Mouse (Mus musculus): ENCODE results near the gene Rps3.
"Not testable (repeated sequence)": the region's sequence is repeated elsewhere in the genome, so short reads cannot be mapped to it uniquely, and the experiment has no call there.

Gene Rps3

DNA sequence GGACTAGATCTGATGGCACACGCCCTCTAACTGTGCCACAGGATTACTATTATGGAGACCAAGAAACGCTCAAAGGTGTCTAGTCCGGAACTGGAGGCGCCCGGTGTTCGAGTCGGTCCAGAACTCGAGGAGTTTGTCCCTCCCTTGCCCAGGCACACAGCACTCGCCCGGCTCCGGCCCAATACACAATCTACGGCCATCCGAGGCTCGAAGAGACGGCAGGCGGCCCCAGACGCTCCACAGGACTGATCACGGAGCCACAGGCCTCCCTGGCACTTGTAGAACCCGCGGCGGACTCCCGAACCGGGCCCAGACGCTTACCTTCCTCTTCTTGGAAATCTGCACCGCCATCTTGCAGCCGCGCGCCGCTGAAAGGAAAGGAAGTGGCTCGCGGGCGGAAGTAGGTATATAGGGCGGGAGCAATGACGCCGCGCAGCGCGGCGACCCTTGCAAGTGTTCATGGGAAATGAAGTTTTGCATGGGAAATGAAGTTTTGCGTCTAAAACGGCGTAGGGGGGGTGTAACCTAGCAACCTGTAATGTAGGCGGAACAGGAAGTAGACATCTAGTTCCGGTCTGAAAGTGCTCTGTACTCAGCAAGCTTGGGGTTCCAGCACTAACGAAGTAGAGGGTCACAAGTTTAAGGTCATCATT lies at the start of gene Rps3:
Rps3 (minus strand) TSS at position 468 of the 653 bp plus-strand sequence.
- peak; percentile 96 to 99 for DNase-seq (ENCODE audit: inconsistent age in 2 of 2, low spot score in 1 of 2)

- DNase-seq (ENCODE audit: inconsistent age in 2 of 2, low spot score in 1 of 2) = peak in 1 of 2 experiments; percentile 25
Measured at GRCm38 (mm10) chr7:99532526-99532925, 49.0 kb upstream of the Rps3 start.

DNA sequence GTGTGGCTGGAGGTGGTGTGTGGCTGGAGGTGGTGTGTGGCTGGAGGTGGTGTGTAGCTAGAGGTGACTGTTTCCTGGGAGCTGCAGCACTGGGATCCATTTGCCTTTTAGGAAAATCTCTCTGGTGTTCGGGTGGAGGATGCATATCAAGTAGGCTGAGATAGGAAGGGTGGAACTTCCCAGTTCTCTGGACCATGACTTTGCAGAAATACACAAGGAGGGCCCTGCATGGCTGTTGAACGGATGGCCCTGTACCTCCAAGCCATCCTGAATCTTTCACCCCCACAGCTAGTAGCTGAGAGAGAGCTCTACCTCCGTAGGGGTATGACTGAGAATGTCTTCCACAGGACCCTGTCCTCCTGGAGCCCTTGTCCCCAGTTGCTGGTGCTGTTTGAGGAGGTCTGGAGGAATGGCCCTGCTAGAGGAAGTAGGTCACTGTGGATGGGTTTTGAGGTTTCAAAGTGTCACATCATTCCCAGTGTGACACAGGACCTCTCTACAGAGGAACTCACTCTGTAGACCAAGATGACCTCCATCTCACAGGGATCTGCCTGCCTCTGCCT lies 48.0 kb upstream of the Rps3 start:
- DNase-seq (ENCODE audit: inconsistent age in 2 of 2, low spot score in 1 of 2) = peak in 1 of 2 experiments; percentile 36

- peak in 1 of 2 experiments; percentile 21 for DNase-seq (ENCODE audit: inconsistent age in 2 of 2, low spot score in 1 of 2)
Measured at GRCm38 (mm10) chr7:99529410-99529809, 45.9 kb upstream of the Rps3 start.

- peak in 1 of 2 experiments; percentile 22 for DNase-seq (ENCODE audit: inconsistent age in 2 of 2, low spot score in 1 of 2)
Measured at GRCm38 (mm10) chr7:99528547-99528946, 45.0 kb upstream of the Rps3 start.

DNA sequence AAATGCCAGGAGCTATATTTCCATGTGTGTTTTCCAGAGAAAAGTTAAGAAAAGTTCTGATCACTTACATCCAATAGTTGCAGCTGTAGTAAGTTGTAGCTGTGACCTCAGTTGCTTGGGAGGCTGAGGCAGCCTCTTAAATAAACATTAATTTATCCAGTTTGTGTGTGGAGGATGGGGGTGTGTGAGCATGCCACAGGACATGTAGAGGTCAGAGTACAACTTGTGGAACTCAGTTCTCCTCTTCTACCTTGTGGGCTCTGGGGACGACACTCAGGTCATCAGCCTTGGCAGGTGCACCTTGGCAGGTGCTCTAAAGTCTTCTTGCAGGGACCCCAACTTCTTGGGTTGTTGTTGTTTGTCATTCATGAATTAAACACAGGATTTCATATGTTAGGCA lies 40.3 kb upstream of the Rps3 start:
- DNase-seq (ENCODE audit: inconsistent age in 2 of 2, low spot score in 1 of 2) = no peak

DNA sequence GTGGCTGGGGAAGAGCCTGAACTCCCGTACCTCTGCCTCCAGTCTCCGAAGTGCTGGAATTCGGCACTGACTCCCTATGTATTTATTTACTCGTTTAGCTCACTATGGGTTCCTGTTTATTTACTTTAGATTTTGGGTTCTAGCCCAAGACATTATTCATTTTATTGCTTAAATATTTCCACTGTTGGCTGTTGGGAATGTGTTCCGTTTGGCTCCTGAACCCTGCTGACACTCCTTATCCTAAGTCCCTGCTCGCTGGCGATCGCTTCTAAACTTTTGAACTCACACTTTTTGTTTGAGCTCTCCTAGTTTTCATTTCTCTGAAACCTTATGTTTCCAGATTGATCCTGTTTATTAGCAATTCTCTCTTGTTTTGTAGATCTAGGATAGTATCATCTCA lies 39.6 kb upstream of the Rps3 start:
- DNase-seq (ENCODE audit: inconsistent age in 2 of 2, low spot score in 1 of 2) = no peak

DNA sequence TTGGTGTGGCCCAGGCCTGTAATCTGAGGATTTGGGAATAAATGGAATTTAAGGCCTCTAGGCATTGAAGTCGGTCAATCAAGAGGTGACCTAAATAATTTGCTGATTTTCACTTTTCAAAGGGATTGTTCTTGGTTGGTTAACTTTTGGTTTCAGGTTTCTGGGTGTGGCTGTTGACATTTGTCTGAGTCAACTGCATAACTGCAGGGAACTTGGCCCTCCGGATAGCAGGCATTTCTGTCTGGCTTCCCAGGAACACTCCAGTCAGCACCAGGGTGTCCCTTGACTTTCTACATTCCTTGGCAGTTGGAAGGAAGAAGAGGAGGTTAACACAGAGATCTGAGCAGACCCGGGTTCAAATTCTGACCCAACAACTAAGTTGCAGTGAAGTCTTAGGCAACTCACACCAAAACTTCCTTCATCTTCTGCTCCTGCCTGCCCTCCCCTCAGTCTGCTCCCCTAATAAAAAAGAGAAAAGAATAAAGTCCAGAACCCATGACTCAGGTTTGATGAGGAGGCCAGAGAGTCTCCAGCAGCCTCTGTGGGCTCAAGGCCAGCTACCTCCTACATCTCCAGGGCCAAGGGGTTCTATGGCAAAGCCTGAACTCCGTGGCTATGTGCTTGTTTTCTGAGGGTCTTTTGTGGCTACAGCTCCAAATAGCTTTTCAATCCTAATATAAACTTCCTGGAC lies 35.6 kb upstream of the Rps3 start:
- DNase-seq (ENCODE audit: inconsistent age in 2 of 2, low spot score in 1 of 2) = no peak

- peak in 1 of 2 experiments; percentile 25 for DNase-seq (ENCODE audit: inconsistent age in 2 of 2, low spot score in 1 of 2)
Measured at GRCm38 (mm10) chr7:99516814-99517157, 33.2 kb upstream of the Rps3 start.

GRCm38 (mm10) chr7:99516092-99516813 lies 32.7 kb upstream of the Rps3 start:
- peak; percentile 38 to 40 for DNase-seq (ENCODE audit: inconsistent age in 2 of 2, low spot score in 1 of 2)

GRCm38 (mm10) chr7:99510087-99510501 lies 26.6 kb upstream of the Rps3 start:
- DNase-seq (ENCODE audit: inconsistent age in 2 of 2, low spot score in 1 of 2) = peak; percentile 37 to 72

DNA sequence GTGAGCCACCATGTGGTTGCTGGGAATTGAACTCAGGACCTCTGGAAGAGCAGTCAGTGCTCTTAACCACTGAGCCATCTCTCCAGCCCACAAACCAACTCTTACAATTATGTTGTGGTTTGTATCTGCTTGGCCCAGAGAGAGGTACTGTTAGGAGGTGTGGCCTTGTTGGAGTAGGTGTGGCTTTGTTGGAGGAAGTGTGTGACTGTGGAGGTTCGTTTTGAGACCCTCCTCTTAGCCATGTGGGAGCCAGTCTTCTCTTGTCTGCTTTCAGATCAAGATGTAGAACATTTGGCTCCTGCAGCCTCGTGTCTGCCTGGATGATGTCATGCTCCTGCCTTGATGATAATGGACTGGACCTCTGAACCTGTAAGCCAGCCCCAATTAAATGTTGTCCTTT lies 24.6 kb upstream of the Rps3 start:
- not testable (repeated sequence) for DNase-seq (ENCODE audit: inconsistent age in 2 of 2, low spot score in 1 of 2)

DNA sequence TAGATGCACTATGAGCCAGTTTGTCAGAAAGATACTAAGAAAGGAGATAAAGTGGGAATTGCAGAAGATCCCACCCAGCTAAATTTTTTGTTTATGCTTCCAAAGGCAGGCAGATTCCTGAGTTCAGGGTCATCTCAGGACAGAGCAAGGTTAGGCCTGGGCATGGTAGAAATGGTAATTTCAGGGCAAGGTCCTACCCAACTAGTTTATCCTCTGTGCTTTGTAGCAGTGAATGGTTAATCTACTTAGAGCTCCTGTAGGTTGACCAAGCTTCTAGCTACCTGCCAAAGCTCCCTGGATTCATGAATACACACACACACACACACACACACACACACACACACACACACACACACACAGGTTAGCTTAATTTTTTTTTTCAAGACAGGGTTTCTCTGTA lies 21.0 kb upstream of the Rps3 start:
- no peak for DNase-seq (ENCODE audit: inconsistent age in 2 of 2, low spot score in 1 of 2)

DNA sequence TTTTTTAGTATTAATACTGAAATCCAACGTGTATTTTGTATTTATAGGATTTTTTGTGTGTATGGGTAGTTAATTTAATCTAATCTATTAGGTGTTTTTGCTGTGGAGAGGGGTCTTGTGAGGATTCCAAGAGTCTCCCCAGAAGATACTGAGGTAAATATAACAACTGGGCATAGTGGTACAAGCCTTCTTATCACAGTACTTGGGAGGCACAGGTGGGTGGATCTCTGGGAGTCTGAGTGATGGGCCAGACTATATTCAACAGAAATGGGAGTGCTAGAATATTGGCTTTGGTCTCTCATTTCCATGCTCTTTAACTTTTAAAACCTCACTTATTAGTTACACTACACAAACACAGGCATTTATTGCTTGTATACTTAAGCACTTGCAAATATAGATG lies 17.6 kb upstream of the Rps3 start:
- DNase-seq (ENCODE audit: inconsistent age in 2 of 2, low spot score in 1 of 2) = no peak

- DNase-seq (ENCODE audit: inconsistent age in 2 of 2, low spot score in 1 of 2) = no peak
Measured at GRCm38 (mm10) chr7:99500655-99501054, 17.1 kb upstream of the Rps3 start.

DNA sequence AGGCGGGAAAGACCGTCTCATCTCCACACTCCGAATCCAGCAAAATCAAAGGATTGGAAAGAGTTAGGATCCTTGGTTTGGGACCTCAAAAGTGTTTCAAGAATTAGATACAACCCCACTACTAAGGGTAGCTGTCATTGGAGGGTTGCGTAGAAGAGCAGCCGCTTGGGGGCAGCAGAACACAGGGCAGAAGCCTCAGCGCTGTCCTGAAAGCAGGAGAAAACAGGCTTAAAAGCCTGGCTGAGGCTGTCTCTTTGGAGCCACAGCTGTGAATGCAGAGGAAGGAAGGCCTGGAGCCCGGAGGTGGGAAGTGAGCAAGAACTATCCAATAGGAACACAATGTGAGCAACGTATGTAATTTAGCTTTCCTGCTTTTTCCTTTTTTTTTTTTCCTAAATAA lies 16.7 kb upstream of the Rps3 start:
- peak; percentile 79 to 91 for DNase-seq (ENCODE audit: inconsistent age in 2 of 2, low spot score in 1 of 2)

- no peak for DNase-seq (ENCODE audit: inconsistent age in 2 of 2, low spot score in 1 of 2)
Measured at GRCm38 (mm10) chr7:99499128-99499527, 15.6 kb upstream of the Rps3 start.

- DNase-seq (ENCODE audit: inconsistent age in 2 of 2, low spot score in 1 of 2) = peak in 1 of 2 experiments; percentile 40
Measured at GRCm38 (mm10) chr7:99489708-99490107, 6.2 kb upstream of the Rps3 start.

DNA sequence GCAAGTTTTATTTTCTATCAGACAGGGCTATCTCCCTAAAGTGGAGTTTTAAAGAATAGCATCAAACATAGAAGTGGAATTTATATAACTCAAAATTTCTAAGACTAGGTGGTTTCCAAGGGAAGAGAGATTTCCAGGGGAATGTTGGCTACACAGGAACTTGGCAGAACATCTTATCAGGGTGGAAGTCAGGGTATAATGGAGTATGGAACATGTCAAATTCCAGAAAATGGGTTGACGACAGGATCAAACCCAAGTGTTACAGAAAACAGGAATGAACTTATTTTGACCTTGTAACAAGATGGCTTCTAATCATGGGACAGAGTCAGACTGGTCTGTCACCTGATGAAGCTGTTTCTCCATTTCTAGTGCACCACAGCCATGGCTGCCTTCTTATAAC lies 1.1 kb upstream of the Rps3 start:
- no peak for DNase-seq (ENCODE audit: inconsistent age in 2 of 2, low spot score in 1 of 2)

DNA sequence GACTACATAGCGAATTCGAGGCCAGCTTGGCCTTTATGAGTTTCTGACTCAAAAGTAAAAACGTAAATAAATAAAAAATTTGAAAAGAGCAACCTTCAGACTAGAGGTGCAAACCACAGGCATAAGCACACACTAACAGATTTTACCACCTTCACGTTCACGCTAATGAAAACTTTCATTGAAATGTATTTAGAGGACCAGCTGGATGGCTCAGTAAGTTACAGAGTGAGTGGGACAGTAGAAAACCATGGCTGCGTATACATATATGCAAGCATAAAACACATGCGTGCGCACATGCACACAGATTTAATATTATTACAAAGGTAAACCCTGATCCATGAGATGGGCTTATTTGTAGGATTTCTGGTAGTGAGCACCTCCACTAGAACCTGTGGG lies 384 bp upstream of the Rps3 start:
- no peak for DNase-seq (ENCODE audit: inconsistent age in 2 of 2, low spot score in 1 of 2)

DNA sequence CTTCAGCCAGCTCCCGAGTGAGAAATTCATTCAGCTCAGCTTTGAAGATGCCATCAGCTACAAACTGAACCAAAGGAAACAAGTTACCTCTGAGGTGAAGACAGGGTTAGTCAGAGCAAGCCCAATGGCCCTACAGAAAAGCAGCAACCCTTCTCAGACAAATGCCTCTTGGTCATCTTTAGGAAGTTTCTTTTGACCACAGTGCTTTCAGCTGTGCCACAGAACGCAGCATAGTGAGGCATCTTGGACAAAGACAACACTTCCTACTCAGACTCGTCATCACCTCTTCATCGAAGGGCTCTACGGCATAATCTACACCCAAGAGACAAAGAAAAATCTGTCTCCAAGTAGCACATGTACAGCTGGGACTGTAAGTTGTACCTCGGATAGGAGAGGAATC lies 901 bp downstream of the Rps3 start:
- peak in 1 of 2 experiments; percentile 75 for DNase-seq (ENCODE audit: inconsistent age in 2 of 2, low spot score in 1 of 2)

DNA sequence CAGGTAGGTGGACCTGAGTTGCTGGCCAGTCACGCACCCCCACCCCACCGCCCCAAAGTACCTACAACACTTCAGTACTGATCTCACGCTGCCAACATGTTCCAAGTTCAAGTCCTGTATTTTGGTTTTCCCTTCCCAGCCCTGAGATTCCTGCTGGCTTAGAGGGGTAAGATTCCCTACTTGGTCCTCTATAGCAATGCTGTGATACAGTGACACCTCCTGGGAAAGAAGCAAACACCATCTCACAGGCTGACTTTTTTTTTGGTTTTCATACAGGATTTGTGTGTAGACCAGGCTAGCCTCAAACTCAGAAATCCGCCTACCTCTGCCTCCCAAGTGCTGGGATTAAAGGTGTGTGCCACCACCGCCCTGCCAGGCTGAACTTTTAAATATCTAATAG lies 6.3 kb downstream of the Rps3 start:
- DNase-seq (ENCODE audit: inconsistent age in 2 of 2, low spot score in 1 of 2) = peak in 1 of 2 experiments; percentile 25

All from adrenal gland, adult (tissue).